In genomic region chr8:127405815-127406214, GRCm38 (mm10) we compare ENCODE assay signal across 10 mouse cellular contexts.
DNase-seq lines count a peak whose midpoint lies in the region; ATAC-seq lines count a peak whose summit lies in the region.
"Had no signal": no experiment of that assay in that cellular context is flagged by ENCODE, and none has a peak within 500 bp of the region (broad histone marks: within the 10 kb centered on the region; RNA-seq: fewer than 3 reads in every experiment).

No protein-coding gene starts in this region.

- peak; percentile 5 to 21 for DNase-seq in lung, adult 18-20 months
- DNase-seq in lung, postnatal 10 days, result no peak
- DNase-seq in MN1 (ENCODE audit: low spot score), result peak; percentile 48
- peak; percentile 72 for DNase-seq in kidney, adult 11 months
- peak; percentile 57 to 67 for DNase-seq in kidney, postnatal 25 days
- no peak for DNase-seq in cerebellum, postnatal 14 days
- DNase-seq: cerebellum, postnatal 25 days; layer of hippocampus, postnatal 36 days had no signal

- no peak for ATAC-seq in frontal cortex, adult (ENCODE audit: low TSS enrichment)
- ATAC-seq: intestine, embryonic 15.5 days had no signal

Comparison
In these comparisons a context has a peak if more than half of its experiments do, and no peak if none do; other contexts are left out.
1. DNase-seq: peak in lung, adult 18-20 months (2 of 2), MN1 (single experiment), kidney, adult 11 months (single experiment) and kidney, postnatal 25 days (2 of 2); none in lung, postnatal 10 days (single experiment) and cerebellum, postnatal 14 days (0 of 2).